Mouse (Mus musculus) heart, adult 2 months (tissue): ENCODE measurements around the gene Abhd12. TPM values are rescaled to one million over a fixed set of nuclear protein-coding genes. Genes with fewer than 3 reads are reported as not detected.

Source experiments
- DNase-seq, 2 experiments: peaks; one replicate each; pipeline ENCODE4 v3.0.0; 2021
- H3K27ac ChIP-seq: fragments of 200-600 bp; 2 replicates; pipeline ENCODE4 v1.8.1; 2022
- H3K27me3 ChIP-seq: fragments of 200-500 bp; 2 replicates; pipeline ENCODE4 v1.6.1; 2012; ENCODE audit warnings: mild to moderate bottlenecking, low read length, inconsistent platforms, mixed read lengths; ENCODE audit not compliant: control insufficient read depth, insufficient read depth
- H3K36me3 ChIP-seq: fragments of 200-500 bp; 2 replicates; pipeline ENCODE4 v1.6.1; 2012; ENCODE audit warnings: low read length, inconsistent platforms; ENCODE audit not compliant: control insufficient read depth, insufficient read depth
- H3K4me1 ChIP-seq: fragments of 200-500 bp; 2 replicates; pipeline ENCODE4 v1.6.1; 2011; ENCODE audit warnings: low read length; ENCODE audit not compliant: control insufficient read depth, insufficient read depth
- H3K4me3 ChIP-seq: fragments of 200-600 bp; 2 replicates; pipeline ENCODE4 v1.8.1; 2022
- H3K79me2 ChIP-seq: fragments of 200-500 bp; replicated peaks from 2 replicates; pipeline ENCODE4 v1.6.1; 2012; ENCODE audit warnings: mild to moderate bottlenecking, inconsistent platforms, low read length, moderate library complexity, mixed read lengths; ENCODE audit not compliant: control insufficient read depth, insufficient read depth
- H3K9ac ChIP-seq: fragments of 200-500 bp; 2 replicates; pipeline ENCODE4 v1.6.1; 2012; ENCODE audit warnings: low read depth, mild to moderate bottlenecking, control low read depth, inconsistent platforms, low read length, mixed read lengths
- CTCF ChIP-seq: fragments of 200-600 bp; IDR thresholded peaks from 2 replicates; pipeline ENCODE4 v1.8.1; 2022; ENCODE audit warnings: antibody characterized with exemption, mild to moderate bottlenecking, moderate library complexity
- EP300 ChIP-seq: fragments of 200-500 bp; IDR thresholded peaks from 2 replicates; pipeline ENCODE4 v1.6.1; 2011; ENCODE audit warnings: low read depth, low read length, control low read depth; ENCODE audit not compliant: insufficient read depth
- POLR2A ChIP-seq: fragments of 200-500 bp; IDR thresholded peaks from 2 replicates; pipeline ENCODE4 v1.6.1; 2011; ENCODE audit warnings: mild to moderate bottlenecking, low read depth, low read length, control low read depth; ENCODE audit not compliant: insufficient read depth
- WGBS: fragments of 180-500 bp; shearing (Covaris S2); methylation state at CpG from one replicate; pipeline ENCODE4 v1.1.7; 2018; 5-methylcytosine and 5-hydroxymethylcytosine counted together
- intact Hi-C: fragments of 180-260 bp; cut with DNase I; formaldehyde crosslinking; loops from one replicate; pipeline ENCODE4 v1.15.1; 2025
- polyA plus RNA-seq: library from polyadenylated mRNA; depleted of rRNA; stranded (reverse); fragments of >200 nt; gene quantifications from 2 replicates; pipeline ENCODE4 v1.2.3, GENCODE M21; 2012
- total RNA-seq, 2 experiments: library from RNA; stranded (reverse); gene quantifications; 2 replicates each; pipeline ENCODE4 v1.2.3; 2021

Gene Abhd12
- total and polyA plus RNA-seq, 3 experiments, result 37.6 to 51.2 (median 47.7) TPM

DNA sequence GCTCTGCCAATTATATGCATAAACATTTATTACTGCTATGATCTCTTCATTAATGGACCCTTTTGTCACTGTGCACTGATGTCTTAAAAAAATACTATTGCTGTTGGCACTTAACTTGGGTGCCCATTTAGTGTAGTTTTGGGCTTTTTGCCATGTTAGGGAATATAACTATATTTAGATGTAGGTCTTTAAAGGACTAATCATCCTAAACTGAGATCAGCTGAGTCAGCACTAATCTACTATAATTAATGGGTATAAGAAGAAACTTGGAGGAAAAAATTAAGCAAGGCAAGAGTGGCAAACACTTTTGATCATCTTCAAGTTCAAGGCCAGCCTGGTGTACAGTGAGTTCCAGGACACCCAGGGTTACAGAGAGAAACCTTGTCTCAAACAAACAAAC, 18.2 kb downstream of the Abhd12 start:
- Histone ChIP-seq H3K9ac (no peak overlapping the region), H3K4me1 (no peaks in the 10 kb centered on the region; the same call in 1 of the 2 replicates), H3K27me3 (no peaks in the 10 kb centered on the region), H3K27ac (no peak overlapping the region), H3K36me3 (no peaks in the 10 kb centered on the region), H3K79me2 (0 out of 2 replicates have a peak, but pooled peaks cover 1% of the 10 kb centered on the region), H3K4me3 (no peak overlapping the region)
- intact Hi-C loops, result no loop called here
- no peak for TF ChIP-seq CTCF
- TF ChIP-seq EP300, result no peak
- TF ChIP-seq POLR2A, result no peak
- DNase-seq, result no peak

DNA sequence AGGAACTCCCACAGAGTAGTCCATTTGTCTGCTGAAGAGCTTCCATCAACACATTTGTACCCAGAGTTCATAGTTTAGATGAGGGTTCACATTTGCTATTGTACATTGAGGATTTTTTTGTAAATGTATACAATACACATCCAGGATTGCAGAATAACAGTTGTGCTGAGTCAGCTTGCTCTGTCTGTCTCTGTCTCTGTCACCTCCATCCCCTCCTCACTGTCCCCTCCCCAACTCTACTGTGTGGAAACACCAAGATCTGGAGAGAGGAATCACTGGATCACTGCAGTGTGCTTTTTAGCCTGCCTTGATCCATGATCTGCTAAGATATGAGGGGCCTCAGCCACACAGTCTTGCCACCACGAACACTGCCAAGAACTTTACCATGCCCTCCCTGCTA, 18.7 kb downstream of the Abhd12 start:
- TF ChIP-seq EP300 (no peak), CTCF (no peak), POLR2A (no peak)
- intact Hi-C loops, result no loop called here
- H3K79me2 ChIP-seq, result 0 out of 2 replicates have a peak, but pooled peaks cover 1% of the 10 kb centered on the region
- H3K4me3 ChIP-seq, result no peak overlapping the region
- no peaks in the 10 kb centered on the region; the same call in 1 of the 2 replicates for H3K4me1 ChIP-seq
- no peak overlapping the region for H3K27ac ChIP-seq
- H3K36me3 ChIP-seq, result no peaks in the 10 kb centered on the region
- no peak for DNase-seq
- WGBS, result 88% methylated on average over 1 of the region's 1 CpGs
- H3K27me3 ChIP-seq, result no peaks in the 10 kb centered on the region
- H3K9ac ChIP-seq, result no peak overlapping the region

DNA sequence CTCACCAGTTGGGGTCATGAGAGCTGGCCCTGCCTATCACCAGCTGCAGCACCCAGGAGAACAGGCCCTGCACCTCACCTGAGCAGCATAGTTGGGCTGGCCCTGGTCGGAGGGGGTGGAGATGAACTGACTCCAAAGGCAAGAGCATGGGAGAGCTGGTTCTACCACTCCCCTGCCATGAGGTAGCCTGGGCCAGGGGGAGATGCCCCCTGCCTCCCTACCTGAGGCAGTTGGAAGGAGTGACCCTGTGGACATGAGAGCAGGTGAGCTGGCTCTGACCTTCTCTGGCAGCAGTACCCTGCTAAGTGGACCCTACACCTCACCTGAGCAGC, 19.8 kb downstream of the Abhd12 start:
- 0 out of 2 replicates have a peak, but pooled peaks cover 1% of the 10 kb centered on the region for H3K79me2 ChIP-seq
- H3K4me3 ChIP-seq, result no peak overlapping the region
- no peak overlapping the region for H3K9ac ChIP-seq
- no peak for DNase-seq
- no peaks in the 10 kb centered on the region for H3K36me3 ChIP-seq
- H3K4me1 ChIP-seq, result no peaks in the 10 kb centered on the region
- H3K27ac ChIP-seq, result no peak overlapping the region
- no peaks in the 10 kb centered on the region for H3K27me3 ChIP-seq
- intact Hi-C loops, result no loop called here
- TF ChIP-seq POLR2A (no peak), CTCF (no peak), EP300 (no peak)
- WGBS, result 100% methylated on average over 1 of the region's 1 CpGs

DNA sequence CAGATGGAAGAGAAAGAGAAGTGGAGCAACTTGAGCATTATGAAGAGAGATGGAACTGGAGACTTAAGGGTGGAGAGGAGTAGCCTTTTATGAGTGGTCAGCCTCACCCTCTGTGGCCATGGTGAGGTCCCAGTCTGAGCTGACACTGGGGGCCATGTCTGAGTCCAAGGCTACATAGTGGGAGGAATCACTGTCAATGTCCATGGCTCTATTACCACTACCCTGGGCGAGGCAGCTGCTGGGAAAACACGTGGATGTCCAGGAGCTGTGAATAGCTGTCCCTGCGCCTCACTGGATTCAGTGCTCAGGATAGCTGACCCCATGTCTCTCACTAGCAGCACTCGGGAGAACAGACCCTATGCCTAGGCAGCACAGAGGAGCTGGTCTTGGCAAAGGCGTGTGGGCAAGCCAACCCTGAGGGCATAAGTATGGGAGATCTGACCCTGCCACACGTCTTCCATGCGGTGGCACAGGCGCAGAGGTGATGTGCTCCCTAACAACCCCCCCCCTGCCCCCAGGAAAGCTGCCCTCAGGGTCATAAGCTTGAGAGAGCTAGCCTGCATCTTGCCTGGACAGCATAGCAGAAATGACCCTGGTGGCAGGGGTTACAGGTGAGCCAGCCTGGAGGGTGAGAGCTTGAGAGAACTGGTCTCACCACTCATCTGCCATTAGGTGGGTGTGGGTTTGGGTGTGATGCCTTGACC, 20.3 kb downstream of the Abhd12 start:
- intact Hi-C loops, result no loop called here
- Histone ChIP-seq H3K79me2 (0 out of 2 replicates have a peak, but pooled peaks cover 1% of the 10 kb centered on the region), H3K4me1 (no peaks in the 10 kb centered on the region), H3K36me3 (no peaks in the 10 kb centered on the region), H3K27ac (no peak overlapping the region), H3K9ac (no peak overlapping the region), H3K27me3 (no peaks in the 10 kb centered on the region), H3K4me3 (no peak overlapping the region)
- no peak for DNase-seq
- 91% methylated on average over 8 of the region's 8 CpGs for WGBS
- no peak for TF ChIP-seq POLR2A
- TF ChIP-seq CTCF, result no peak
- no peak for TF ChIP-seq EP300

DNA sequence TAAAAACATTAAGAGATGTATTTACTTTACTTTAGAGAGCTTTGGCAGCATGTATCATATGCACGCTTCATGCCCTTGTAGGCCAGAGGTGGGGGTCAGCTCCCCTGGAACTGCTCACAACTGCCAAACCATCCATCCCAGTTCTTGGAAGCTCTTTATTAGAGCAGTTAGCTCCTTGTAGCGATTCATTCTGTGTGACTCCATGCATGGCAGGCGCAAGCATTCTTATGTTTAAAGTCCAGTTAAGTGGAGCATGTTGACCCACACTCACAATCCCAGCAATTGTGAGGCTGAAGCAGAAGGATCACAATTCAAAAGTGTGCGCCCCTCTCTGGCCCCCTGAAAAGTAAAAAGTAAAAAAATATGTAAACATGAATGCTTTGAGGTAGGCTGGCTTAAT, 27.0 kb downstream of the Abhd12 start:
- 93% methylated on average over 4 of the region's 4 CpGs for WGBS
- H3K79me2 ChIP-seq, result no peaks in the 10 kb centered on the region
- no peak for DNase-seq
- no peak overlapping the region for H3K4me3 ChIP-seq
- TF ChIP-seq CTCF (no peak), POLR2A (no peak), EP300 (no peak)
- H3K27ac ChIP-seq, result no peak overlapping the region
- peaks cover 1% of the 10 kb centered on the region; the same call in 1 of the 2 replicates for H3K4me1 ChIP-seq
- H3K9ac ChIP-seq, result no peak overlapping the region
- no peaks in the 10 kb centered on the region for H3K36me3 ChIP-seq
- H3K27me3 ChIP-seq, result no peaks in the 10 kb centered on the region
- intact Hi-C loops, result no loop called here

DNA sequence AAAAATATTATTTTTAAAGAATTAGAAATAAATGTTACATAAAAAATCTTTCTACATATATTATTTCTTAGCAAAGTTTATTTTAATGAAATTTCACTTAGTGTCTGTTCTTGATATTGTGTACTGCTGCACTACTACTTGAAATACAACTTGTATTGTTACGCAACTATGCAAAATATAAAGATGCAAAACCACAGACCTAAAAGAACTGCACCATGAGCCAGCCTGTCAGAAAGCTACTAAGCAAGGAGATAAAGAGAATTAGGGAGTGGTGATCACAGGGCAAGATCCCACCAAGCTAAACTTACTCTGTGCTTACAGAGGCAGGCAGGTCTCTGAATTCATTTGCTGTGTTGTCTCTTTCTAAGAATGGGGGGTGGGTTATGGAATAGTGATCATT, 29.3 kb downstream of the Abhd12 start:
- H3K79me2 ChIP-seq, result no peaks in the 10 kb centered on the region
- no peak overlapping the region for H3K9ac ChIP-seq
- intact Hi-C loops, result no loop called here
- no peak overlapping the region for H3K4me3 ChIP-seq
- TF ChIP-seq CTCF (no peak), EP300 (no peak), POLR2A (no peak)
- no peaks in the 10 kb centered on the region for H3K27me3 ChIP-seq
- no peak for DNase-seq
- H3K36me3 ChIP-seq, result no peaks in the 10 kb centered on the region
- H3K27ac ChIP-seq, result no peak overlapping the region
- WGBS, result 96% methylated on average over 1 of the region's 1 CpGs
- peaks cover 1% of the 10 kb centered on the region; the same call in 1 of the 2 replicates for H3K4me1 ChIP-seq
